Mouse (Mus musculus) hematopoietic stem cell, adult 5-6 weeks (primary cell): Measurements from ENCODE around the gene Ifnar2. TPM values are rescaled to one million over a fixed set of nuclear protein-coding genes. Genes with fewer than 3 reads are reported as not detected.
"Not testable (repeated sequence)": the region's sequence is repeated elsewhere in the genome, so short reads cannot be mapped to it uniquely, and the experiment has no call there.

Experiments used
- ATAC-seq, 2 experiments: fragments of 125-278 bp in 1 of 2; replicated peaks in 1 of 2; 2 replicates each; pipeline ENCODE4 v1.8.0; 2016 to 2017; ENCODE audit warnings: inconsistent platforms in 2 of 2, mild to moderate bottlenecking in 2 of 2, moderate number of reproducible peaks in 2 of 2, low read depth in 1 of 2, moderate TSS enrichment in 1 of 2; ENCODE audit not compliant: low FRiP score in 2 of 2, poor library complexity in 2 of 2, severe bottlenecking in 2 of 2, insufficient read depth in 1 of 2, low TSS enrichment in 1 of 2
- total RNA-seq: library from RNA; stranded (forward); fragments of 172-1452, 232-1000 nt; gene quantifications from 2 replicates; pipeline ENCODE4 v1.2.3, GENCODE M21; 2017

Ifnar2 gene
- total RNA-seq, 1 experiment from 2014 or later: 147 TPM

DNA sequence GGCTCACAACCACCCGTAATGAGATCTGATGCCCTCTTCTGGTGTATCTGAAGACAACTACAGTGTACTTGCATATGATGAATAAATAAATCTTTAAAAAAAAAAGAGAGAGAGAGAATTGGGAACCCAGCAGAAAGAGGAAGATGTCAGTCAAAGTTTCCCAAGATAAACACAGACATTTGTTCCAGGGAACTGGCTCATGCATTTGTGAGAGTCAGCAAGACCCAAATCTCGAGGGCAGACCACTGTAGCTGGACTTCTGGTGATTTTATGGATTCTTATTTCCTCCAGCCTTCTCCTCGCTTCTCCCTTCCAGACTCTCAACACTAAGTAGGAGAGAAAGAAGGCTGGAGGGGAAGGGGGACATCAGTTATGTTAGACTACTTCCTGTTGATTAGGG, 65.5 kb downstream of the Ifnar2 start:
- ATAC-seq: no peak

DNA sequence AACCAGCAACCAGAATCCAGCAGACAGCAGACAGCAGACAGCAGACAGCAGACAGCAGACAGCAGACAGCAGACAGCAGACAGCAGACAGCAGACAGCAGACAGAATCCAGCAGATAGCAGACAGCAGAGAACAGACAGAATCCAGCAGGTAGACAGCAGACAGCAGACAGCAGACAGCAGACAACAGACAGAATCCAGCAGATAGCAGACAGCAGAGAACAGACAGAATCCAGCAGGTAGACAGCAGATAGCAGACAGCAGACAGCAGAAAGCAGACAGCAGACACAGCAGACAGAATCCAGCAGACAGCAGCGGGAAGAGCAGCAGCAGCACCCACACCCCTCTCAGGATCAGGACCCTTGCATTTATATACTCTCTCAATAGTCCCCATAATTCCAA, 66.0 kb downstream of the Ifnar2 start:
- not testable (repeated sequence) for ATAC-seq

DNA sequence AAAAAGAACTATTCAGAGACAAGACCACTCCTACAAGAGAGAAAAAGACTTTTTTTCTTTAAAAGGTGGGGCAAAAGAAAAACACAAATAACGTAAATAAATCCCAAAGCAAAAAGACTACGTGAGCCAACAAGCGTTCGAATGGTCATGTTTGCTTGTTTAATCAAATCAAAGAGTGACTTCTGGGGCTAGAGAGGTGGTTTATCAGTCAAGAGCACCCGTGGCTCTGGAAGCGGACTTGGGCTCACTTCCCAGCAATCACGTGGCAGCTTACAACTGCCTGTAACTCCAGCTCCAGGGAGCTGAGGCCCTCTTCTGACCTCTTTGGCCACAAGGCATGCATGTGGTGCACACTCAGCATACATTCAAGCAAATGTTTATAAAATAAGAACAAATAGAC, 68.8 kb downstream of the Ifnar2 start:
- peak; percentile 38 to 68 for ATAC-seq

DNA sequence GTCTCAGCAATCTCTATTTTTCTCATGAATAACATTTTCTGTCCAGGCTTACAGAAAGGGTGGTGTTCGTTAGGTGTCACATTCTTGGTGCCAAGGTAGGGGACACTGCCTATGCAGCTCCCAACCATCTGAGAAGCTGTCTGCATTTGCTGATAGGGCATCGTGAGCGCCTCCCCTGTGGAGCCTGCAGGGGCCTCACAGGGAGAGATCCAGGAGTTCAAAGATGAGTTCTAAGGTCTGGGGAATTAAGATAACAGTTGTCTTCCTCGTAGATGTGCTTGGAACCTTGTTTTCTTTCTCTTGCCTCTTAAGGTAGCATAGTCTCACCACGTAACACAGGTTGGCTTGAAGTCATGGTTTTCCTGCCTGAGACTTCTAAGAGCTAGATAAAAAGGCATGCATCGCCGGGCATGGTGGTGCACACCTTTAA, 69.2 kb downstream of the Ifnar2 start:
- peak; percentile 39 to 55; a peak in 2 of 4 replicates for ATAC-seq

DNA sequence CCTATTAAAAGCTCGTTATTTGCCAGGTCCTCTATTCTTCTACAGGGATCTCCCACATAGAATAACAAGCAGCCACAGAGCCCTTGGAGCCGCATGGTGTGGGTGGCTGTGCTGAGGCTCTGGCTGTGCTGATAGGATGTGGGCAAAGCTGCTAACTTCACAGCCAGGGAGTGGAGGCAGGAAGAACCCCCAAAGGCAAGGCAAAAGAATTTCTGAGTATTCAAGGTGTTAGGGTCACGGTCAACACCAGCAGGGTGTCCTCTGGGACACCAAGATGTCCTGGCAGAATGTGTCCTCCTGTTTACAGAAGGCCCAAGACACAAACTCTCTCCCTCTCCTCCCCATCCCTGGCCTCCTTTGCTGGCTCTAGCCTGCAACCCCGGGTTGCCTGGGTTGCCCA, 69.9 kb downstream of the Ifnar2 start:
- peak; percentile 32 to 34; a peak in 1 of 4 replicates for ATAC-seq

DNA sequence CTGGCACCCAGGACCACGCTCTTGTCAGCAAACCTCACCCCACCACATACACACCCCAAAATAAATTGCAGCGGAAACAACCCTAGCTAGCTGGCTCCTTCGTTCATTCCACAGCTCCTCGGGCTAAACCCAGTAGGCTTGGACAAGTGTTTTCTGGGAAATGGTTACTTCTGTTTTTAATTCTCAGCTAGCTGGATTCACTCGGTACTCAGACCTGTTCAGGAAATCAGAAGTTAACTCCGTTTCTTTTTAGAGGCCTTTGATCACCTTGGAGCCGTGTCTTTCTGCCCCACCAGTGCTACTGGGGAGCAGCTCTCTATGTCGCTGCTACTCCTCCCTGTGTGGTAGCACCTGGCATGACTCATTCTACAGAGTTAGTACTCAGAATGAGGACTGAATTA, 70.6 kb downstream of the Ifnar2 start:
- ATAC-seq: no peak

DNA sequence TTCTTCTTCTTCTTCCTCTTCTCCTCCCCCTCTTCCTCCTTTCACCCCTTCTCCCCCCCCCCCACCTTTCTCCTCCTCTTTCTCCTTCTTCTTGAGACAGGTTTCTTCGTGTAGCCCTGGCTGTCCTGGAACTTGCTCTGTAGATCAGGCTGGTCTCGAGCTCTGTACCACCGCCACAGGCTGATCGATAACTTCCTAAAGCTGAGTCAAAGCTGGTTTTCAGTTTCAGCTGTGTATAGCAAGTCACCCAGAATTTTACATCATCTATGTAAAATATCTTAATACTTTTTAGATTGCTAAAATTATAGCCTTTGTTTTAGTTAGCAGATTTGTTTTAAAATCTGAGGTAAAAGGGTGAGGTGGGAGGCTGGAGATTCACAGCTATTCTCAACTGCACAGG, 72.3 kb downstream of the Ifnar2 start:
- no peak for ATAC-seq

DNA sequence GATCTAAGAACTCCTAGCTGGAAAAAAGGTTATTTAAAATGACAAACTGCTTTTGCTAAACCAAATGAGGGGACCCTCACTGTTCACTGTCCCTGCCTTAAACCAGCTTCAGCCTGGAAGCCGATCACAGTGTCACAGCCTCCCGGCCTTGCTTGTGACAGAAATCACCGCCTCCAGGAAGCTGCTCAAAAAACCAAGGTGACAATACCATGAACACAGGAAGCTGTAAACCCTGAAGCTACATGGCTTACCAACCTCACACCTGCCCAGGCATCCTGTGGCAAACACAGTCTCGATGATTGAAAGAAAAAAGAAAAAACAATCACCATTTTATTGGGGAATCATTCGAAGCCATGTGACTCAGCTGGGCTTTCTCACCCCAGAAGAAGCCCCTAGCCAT, 73.0 kb downstream of the Ifnar2 start:
- ATAC-seq: no peak; a peak in 1 of 4 replicates

DNA sequence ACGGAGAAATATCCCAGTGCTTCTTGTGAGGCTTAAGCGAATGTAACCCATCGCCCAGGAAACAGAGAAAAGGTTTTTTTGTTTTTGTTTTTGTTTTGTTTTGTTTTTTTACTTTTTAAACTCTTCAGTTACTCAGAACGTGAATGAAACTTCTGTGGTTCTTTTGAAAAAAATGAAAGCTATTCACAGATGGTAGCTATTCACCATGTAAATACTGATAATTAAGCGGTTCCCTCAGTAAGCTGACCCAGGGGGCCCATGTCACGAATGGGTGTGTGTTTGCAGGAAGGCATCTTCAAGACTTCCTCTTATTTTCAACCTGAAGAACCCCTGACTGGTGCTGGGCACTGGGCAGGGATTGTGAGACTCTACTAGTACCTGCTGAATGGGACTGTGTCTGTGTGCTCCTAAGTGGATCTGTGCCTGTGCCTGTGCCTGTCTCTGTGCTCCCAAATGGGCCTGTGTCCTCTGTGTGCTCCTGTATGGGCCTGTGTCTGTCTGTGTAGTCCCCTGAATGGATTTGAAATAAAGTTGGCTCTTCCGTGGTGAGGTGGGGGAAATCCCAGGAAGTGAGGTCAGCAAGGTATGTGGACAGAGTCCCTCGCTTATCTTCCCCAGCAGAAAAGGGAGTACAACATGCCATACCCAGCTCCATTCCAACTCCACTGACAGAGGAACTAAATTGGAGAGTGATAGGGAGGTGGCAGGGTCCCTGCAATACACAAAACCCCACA, 74.4 kb downstream of the Ifnar2 start:
- peak; percentile 30 to 55; a peak in 2 of 4 replicates for ATAC-seq

DNA sequence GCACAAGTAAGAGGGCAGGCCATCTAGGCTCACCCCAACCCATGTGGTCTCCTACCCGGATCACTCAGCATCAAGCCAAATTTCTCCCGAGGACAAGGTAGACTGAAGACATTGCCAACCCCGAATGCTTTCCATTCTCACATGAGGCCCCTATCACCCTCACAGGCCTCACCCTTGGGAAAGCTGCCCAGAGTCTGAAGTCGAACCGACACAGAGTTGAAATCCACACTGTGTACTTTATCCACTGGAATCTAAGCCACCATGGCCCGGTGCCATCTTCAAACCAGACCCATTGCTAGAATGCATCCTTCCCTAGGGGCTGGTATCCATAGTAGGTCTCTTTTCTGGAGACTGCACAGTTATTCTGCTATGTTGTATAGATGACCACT, 74.9 kb downstream of the Ifnar2 start:
- no peak for ATAC-seq

DNA sequence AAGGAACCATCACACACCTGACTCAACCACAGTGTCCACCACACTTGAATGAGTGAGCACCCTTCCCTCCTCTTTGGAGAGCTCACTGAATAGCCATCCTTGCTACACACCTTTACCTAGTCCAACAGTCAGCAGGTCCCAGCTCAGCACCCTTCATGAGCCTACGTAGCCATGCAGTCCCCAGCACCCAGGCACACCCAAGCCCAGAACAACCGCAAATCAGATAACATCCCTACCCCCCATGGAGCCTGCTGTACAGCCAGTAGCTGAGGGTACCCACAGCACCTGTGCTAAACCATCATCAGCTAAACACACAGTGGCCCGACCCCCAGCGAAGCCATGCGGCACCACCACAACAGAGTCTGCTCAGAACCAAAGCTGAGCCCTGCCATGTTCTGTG, 75.5 kb downstream of the Ifnar2 start:
- ATAC-seq: no peak

DNA sequence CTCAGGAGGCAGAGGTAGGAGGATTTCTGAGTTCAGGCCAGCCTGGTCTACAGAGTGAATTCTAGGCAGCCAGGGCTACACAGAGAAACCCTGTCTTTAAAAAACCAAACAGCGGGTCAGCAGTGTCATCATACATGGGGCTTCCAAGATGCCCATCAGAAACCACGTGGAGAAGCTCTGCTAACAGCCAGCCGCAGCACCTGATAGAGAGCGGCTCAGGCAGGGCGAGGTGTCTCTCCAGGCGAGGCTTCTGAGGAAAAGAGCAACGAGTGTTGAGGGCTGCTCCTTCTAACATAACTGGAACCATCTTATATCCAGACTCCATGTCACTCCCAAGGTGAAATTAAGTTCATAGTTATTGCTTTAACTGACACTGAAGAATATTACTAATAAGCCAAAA, 76.3 kb downstream of the Ifnar2 start:
- ATAC-seq: no peak

DNA sequence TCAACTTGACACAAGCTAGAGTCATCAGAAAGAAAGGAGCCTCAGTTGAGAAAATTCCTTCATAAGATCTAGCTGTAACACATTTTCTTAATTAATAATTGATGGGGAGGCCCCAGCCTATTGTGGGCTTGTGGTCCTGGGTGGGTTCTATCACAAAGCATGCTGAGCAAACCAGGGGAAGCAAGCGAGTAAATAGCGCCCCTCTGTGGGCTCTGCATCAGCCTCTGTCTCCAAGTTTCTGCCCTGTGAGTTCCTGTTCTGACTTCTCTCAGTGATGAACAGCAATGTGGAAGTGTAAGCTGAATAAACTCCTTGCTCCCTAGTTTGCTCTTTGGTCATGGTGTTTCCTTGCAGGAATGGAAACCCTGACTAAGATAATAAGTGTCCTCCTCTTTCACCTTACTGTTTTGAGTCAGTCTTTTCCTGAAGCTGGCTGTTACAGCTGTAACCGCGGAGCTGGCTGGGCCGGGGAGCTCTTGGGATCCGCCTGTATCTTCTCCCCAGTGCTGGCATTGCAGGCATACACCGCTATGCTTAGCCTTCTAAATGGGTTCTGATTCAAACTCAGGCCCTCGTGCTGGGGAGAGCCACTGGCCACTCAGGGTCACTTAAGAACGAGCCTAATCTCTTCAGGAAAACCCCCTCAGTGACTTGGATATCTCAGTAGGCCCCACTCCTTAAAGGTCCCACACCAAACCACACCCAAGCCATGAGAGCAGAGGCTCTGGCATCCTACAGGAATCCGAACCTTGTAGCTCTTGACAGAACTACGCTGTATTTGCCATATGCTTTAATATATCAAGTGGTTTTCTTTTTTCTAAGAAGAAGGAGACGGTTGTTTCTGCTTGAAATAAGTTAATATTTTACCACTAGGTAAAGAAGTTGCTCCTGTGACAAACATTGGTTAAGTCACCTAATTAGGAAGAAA, 77.8 kb downstream of the Ifnar2 start:
- ATAC-seq: no peak

DNA sequence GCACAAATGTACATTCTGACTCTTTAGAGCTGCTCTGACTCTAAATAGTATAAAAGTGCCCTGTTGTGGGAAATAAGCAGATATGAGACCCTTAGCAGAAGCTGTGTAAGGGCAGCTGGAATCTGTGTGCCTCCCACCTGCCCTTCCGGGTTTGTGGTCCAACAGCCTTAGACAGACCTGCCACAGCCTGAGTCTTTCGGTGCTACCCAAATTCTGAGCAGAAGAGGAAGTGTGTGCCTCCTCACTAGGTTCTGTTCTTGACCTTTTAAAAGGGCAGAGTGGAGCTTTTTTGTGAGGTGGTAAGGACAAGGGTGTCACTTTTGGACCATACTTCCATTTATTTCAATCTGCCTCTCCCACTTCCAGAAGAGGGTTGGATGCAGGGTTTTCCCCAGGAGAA, 79.4 kb downstream of the Ifnar2 start:
- peak; percentile 54 to 63; a peak in 3 of 4 replicates for ATAC-seq

DNA sequence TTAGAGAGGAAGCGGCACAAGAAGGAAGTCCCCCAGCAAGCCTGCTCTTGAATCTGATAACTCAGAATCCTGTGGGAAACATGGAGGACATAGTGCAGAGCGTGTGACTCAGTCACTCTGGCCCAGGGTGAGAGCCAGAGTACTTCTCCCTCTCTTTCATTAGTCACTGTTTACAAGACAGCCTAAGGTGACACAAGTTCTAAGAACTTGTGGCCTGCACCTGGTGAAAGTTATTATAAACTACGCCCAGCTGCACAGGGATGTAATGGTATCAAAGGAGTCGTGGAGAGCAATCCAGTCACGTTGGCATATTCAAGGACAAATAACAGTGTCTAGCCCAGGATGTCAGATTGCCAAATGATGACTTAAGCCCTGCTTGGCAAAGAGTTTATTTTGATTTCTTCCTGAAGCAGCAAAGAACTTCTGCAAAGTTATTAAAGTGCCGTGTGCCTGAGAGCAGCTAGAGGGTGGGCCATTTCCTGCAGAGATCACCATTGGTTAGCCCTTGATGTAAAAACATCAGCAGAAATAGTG, 79.8 kb downstream of the Ifnar2 start:
- ATAC-seq: peak; percentile 22 to 39; a peak in 1 of 4 replicates
